Mouse (Mus musculus) kidney, adult 2 months (tissue): Measurements from ENCODE around the gene Klhl2.

Source experiments
- CTCF ChIP-seq: fragments of 200-500 bp; conservative IDR thresholded peaks from 2 replicates; pipeline ENCODE4 v1.5.1; 2011; ENCODE audit warnings: low read depth, mild to moderate bottlenecking, control low read depth, low read length, moderate library complexity, mixed read lengths; ENCODE audit not compliant: insufficient read depth, insufficient read length
- POLR2A ChIP-seq: fragments of 200-500 bp; IDR thresholded peaks from one replicate; pipeline ENCODE4 v1.6.1; 2011; ENCODE audit warnings: low read depth, low read length, control low read depth

GRCm38 (mm10) chr8:64849897-64850541, at the start of gene Klhl2:
- TF ChIP-seq POLR2A (peak; percentile 61), CTCF (no peak)
